Mouse (Mus musculus) testis, adult 2 months (tissue): ENCODE measurements at regions not wholly inside any gene's neighbourhood (a gene's known extent, or its start where the extent isn't known, plus 50 kb on each side); places are given as distances from the start of the nearest gene placed in this dataset.

Experiments used
- CTCF ChIP-seq: fragments of 200-500 bp; IDR thresholded peaks from 2 replicates; pipeline ENCODE4 v1.5.1; 2012; ENCODE audit warnings: low read depth, mild to moderate bottlenecking, inconsistent platforms, low read length, moderate library complexity; ENCODE audit not compliant: control insufficient read depth, insufficient read depth, insufficient replicate concordance
- POLR2A ChIP-seq: fragments of 200-500 bp; IDR thresholded peaks from 2 replicates; pipeline ENCODE4 v1.6.1; 2012; ENCODE audit warnings: low read depth, mild to moderate bottlenecking, inconsistent platforms, low read length, moderate library complexity; ENCODE audit not compliant: control insufficient read depth

- TF ChIP-seq CTCF (no peak), POLR2A (no peak)
Observed at GRCm38 (mm10) chr9:116466336-116466735, 291.2 kb upstream of the Tgfbr2 start.
